Mouse (Mus musculus) brain, embryonic 18.5 days (tissue): ENCODE measurements around the gene Tcf25.

ENCODE experiments used
- DNase-seq: peaks from one replicate; pipeline ENCODE4 v3.0.0-alpha.2; 2012; ENCODE audit warnings: low read depth, low spot score

Gene Tcf25

DNA sequence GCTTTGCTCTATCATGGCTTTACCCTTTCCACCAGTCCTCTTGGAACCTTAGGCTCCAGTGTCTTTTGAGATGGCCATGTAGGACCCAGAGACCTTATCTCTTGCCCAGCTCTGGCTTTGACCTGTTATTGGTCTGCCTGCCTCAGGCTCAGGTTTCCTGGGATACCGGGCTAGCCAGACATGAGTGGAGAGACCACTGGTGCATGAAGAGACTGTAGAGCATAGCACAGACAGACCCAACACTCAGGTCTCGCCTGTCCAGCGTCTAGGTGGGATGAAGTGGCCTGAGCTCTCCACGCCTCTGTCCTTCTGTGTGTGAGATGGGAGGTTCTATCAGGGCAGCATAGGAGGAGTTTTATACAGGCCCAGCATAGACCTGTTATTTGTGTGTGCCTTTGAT lies 24.5 kb upstream of the Tcf25 start:
- DNase-seq: no peak

DNA sequence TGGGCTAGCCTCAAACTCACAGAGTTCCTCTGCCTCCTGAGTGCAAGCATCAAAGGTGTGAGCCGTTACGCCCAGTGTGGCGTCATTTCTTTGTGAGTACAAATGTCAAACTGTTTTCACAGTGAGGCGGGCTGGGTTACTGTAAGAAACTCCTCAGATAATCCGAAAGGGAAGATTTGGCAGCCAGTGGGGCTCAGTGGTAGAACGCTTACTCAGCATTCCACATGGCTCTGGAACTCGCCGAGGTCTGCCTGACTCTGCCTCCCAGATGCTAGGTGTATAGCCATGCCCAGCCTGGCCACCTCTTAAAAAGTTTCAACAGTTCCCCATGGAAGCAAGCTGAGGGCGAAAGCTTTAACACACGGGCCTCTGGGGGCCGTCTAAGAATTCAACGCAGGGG lies 21.4 kb upstream of the Tcf25 start:
- no peak for DNase-seq

DNA sequence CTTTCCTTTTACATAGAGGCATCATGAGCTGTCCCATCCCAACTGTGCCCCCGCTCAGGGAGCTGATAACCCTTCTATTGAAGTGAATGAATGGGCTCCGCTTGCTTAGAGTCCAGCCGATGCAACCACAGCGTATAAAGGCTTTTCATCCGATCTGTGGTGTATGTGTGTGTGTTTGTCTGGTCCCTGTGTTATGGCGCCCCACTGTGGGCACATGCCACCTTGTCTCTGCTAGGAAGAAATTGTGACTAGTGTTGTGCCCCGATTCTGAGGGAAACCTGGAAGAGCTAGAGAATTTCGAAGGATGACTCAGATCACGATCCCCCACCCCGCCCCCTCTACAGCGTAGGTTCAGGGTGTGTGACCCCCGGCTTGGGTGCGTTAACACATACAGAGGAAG lies 20.8 kb upstream of the Tcf25 start:
- no peak for DNase-seq

DNA sequence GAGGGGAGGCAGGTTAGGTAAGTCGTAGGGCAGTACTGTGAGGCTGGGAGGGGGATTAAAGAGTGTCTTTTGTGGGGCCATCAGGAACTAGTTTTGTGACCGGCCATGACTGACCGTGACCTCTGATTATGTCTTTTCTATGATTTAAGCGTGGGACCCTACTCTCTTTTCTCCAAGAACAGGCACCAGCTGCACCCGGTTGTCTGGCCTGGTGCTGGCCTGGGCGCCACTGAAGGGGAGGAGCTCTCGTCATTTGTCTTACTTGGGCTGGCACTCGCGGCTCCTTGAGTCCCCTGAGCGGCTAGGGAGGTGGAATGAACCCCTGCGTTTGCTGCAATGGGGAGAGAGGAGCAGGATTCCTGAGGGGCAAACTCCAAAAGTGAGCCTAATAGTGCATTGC lies 20.3 kb upstream of the Tcf25 start:
- no peak for DNase-seq

DNA sequence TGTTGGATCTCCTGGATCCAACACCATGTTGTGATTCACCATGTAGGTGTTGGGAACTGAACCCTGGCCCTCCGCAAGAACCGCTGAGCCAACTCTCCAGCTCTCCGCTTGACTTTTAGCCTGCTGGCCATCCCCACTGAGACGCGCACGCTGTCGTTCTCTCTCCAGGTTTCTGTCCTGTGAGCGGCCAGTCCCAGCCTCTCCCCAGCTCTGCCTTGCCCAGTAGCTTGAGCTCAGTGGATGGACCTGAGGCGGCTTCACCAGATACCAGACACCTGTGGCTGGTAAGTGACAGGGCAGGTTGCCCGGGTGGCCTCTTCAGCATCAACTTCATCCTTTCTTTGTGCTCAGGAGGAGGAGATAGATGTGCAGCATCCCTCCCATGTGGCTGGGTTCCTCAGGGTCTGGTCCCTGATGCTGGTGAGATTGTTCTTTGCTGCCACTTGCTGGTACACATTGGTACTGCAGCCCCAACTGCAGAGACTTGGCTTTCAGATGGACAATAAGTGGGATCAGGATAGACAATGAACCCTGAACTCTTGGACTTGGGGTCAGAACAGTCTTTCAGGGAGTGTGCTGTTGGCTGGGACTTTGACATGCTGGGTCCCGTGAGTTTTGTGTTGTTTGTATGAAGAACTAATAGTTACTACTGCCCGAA lies 12.3 kb upstream of the Tcf25 start:
- DNase-seq: peak; percentile 54

DNA sequence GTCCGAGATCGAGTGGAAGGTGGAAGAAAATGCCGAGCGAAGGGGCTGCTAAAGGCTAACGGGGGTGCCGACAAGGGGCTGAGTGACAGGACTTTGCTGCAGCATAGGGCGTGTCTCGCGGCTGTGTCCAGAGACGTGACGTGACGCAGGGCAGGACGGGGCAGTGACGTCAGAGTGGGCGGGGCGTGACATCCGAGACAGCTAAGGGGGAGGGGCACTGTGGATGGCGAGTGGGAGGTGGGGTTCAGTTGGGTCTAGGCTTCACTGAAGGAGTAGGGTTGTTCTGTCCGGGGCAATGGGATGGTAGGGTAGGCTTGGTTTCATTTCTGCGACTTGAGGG lies 656 bp downstream of the Tcf25 start:
- peak; percentile 54 for DNase-seq

DNA sequence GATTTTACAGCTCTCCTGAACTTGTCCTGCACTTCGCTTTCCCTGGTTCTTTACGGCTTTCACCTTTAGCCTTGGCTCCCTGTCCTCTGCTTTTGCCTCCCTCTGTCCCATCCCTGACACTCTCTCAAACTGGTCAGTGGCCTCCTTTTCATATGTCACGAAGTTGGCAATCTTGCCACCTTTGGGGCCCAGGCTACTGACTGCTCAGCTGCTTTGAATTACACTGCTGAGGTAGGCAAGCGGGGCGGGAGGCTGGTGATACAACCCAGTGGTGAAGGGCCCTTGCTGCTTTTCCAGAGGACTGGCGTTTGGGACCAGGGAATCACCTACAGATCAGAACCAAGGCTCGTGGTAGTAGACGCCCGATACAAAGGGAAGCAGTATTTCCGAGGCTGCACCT lies 2.1 kb downstream of the Tcf25 start:
- DNase-seq: no peak

DNA sequence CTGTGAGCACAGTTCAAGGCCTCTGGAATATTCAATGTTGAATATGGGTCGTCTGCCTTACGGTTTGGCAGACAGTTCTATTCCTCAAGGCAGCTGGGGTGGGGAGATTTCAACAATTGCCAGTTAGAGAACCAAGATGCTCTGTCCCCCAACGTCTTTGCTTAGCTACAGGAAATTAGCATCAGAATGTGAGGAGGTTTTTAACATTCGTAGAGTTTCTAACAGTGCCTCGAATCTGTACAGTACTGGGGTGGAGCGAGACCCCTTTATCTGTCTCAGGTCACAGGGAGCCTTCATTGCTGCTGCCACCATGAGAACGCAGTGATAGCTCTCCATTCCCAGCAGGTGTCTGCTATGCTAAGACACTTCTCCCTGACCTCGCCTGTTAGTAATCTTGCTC lies 2.6 kb downstream of the Tcf25 start:
- no peak for DNase-seq

DNA sequence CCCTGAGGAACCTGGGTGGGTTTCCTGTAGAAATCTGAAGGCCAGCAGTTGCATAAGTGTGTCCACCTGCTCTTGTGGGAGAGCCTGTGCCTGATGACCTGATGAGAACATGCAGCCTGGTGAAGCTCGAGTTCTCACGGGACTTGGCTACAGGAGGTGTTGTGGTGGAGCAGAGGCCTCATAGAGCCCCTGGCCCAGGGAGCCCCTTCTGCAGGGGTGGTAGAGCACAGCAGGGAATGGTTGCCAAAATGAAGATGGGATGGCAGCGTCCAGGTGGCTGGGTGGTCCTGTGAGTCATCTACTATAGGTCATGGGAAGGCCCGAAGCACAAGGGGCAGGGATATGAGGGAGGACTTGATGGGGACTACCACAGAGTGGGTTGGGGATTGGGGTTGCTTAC lies 8.2 kb downstream of the Tcf25 start:
- DNase-seq: no peak

DNA sequence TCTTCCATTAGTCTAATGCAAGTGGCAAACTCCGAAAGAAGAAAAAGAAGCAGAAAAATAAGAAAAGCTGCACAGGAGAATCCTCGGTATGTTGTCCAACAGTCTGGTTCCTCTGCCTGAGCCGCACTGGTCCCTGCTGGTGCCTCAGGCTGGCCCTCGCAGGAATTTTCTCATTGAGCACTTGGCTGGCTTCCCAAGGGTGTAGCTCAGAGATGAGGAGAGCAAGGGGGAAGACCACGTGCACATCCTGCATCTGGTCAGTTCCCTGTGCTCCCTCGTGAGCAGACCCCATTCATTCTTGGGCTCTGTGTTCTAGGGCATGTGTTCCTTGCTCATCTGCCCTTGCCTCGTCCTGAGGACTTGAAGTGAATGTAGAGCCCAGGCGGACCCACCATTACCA lies 9.0 kb downstream of the Tcf25 start:
- no peak for DNase-seq

DNA sequence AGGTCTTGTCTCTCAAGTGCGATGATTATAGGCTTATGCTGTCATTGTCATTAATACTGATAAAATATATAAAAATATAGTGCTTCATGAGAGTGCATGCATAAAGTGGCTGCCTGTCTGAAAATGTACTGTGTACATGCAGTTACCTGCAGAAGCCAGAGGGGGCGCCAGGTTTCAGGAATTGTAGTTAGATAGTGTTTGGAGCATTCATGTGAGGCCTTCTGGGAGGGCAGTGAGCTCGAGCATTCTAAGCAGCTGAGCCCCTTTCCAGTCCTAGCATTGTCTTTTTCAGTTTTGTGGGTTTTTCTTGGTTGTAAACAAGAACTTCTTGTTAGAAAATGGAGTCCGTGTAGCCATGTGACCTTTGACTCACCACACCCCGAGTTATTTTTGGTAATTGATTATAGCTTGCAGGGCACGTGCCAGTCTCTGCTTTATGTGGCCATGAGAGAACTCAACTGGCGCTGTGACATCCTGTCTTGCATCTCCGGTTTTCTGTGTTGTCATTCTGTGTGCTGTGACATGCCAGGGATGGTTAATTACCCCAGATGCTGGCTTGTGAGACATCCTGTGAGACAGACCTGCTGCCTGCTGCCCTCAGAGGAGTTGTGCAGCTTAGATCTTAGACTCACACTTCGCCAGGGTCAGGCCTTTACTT lies 11.5 kb downstream of the Tcf25 start:
- no peak for DNase-seq

DNA sequence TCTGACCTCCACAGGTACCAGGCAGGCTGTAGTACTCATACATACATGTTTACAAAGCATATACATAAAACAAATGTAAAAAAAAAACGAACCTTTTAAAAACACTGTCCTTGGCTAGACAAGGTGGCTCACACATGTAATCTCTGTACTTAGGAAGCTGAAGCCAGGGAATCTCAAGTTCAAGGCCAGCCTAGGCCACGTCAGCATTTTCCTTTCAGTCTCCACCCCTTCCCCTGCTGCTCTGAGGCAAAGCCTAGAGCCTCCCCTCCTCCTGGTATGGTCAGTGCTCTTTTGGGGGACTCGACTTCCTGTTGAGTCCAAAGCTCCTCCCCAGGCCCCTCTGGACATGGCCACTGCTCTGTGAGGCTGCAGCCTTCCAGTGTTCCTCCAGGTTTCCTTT lies 13.5 kb downstream of the Tcf25 start:
- no peak for DNase-seq

DNA sequence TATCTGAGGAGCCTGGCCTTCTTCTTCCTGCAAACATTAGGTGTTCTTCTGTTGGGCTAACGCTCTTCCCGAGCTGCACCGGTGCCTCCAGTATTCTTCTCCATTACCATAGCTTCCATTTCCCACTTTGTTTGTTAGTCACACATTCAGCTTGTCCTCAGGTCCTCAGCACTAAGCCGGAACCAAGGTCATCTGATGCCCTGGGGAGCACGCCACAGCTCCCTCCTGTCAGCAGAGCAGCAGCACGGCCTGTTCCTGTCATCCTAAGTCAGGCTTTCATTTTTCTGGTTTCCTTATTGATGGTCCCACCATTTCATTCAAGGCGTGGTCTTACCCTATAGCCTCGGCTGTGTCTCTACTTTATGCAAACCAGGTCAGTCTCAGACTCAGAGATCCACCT lies 14.2 kb downstream of the Tcf25 start:
- DNase-seq: no peak

DNA sequence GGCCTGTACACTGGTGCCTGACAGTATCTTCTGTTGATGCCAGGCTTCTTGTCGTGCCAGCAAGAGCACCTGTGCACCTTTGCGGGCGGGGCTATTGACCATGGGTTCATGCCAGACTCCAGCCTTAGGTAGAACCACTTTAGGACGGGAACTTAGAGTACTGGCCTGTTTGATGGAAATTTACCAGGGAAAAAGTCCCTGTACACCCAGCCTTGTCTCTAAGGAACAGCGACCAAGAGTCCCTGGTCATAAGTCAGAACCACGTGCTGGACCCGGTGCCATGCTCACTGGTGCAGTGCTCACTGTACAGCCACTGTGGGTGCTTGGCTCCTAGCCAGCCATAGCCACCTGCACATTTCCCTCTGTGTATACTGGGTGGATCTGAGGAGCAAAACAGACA lies 15.5 kb downstream of the Tcf25 start:
- DNase-seq: no peak

DNA sequence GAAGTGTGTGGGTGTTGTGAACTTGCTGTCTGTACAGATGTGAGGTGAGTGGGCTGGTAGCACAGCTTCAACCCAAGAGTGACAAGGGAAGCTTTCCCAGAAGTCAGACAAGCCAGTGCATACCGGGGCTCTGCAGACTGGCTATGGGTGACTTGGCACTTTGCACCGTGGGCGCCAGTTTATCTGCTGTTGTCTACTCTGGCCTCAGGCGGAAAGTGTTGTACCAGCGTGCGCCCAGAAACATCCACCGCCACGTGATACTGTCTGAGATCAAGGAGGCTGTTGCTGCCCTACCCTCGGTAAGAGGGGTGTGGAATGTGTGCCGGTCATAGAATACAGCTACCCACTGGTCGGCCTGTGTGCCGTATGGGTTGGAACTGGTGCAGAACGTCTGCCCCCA lies 24.8 kb downstream of the Tcf25 start:
- no peak for DNase-seq

DNA sequence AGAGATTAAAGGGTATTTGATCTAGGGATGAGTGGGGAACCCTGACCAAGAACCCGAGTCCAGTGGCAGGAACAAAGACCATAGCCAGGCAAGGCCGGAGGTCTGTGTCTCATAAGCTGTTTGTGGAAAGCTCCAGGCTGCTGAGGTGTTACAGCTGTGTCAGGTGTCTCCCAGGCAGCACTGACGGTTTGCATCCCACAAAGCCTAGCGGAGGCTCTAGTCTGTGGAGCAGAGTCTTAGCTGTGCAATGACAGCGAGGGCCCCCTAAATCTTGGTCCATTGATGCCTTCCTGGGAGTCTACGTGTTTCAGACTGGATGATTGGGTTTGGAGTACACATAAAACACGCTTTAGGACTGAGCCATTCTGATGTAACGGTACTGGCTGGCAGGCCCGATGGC lies 28.4 kb downstream of the Tcf25 start:
- DNase-seq: no peak

DNA sequence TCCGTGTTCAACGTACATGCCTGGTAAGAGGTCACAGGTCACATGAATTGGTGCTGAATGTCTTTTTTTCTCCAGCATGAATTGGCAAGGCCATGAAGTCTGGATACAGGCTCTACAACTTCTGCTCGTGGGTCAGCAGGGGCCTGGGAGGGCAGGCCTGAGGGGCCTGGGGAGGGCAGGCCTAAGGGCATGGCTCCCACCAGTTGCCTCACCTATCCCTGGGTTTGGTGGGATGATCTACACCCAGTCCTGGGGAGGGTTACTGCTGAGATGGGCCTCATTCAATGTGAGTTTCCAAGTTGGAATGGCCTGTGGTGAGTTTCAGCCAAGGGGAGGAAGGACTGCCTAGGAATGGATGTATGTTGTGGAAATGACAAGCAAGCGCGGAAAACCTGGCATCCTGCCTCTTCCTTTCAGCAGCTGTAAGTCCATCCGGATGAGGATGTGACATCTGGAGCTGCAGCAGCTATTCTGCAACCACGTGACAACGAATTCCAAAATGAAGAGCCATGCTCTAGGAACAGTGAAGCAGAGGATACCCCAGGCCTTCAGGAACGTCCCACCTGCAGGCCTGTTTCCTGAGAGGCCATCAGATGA lies 29.3 kb downstream of the Tcf25 start:
- DNase-seq: no peak

DNA sequence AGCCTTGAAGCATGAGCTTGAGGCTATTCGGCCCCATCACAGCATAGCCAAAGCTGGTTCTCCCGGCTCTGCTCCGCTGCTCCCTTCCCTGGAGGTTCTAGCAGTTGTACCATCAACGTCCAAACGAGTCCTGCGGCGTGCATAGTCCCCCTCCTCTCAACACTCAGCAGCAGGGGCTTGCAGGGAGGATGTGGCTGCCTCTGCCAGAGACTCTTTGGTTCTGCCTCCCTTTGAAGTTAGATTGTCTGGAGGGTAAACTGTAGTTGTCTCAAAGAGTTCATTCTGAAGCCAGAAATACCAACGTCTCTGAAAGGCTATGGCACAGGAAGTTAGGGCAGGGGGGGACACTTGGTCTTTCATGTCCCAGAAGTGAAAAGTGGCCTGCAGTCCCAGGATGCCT lies 31.0 kb downstream of the Tcf25 start:
- DNase-seq: no peak

DNA sequence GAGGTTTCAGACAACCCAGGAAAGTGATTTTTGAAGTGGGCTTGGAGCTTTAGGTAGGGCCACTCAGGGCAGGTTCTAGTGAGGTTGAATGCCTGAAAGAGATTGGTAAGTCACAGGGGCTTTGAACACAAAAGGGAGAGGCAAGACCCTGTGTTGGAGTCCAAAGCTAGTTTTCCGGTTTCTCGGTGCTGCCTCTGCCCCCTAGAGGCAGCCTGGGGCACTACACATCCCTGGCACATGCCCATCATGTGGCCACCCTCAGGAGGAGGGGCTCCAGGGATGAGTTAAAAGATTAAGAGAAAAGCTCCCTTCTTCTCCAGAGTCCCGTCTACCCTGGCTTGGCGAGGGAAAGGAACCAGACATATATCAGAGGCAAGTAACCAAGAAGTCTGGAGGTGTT lies 33.2 kb downstream of the Tcf25 start, which contains the start of gene Mc1r:
Gene Mc1r (plus strand): TSS at position 322 of the 400 bp plus-strand sequence.
- no peak for DNase-seq

DNA sequence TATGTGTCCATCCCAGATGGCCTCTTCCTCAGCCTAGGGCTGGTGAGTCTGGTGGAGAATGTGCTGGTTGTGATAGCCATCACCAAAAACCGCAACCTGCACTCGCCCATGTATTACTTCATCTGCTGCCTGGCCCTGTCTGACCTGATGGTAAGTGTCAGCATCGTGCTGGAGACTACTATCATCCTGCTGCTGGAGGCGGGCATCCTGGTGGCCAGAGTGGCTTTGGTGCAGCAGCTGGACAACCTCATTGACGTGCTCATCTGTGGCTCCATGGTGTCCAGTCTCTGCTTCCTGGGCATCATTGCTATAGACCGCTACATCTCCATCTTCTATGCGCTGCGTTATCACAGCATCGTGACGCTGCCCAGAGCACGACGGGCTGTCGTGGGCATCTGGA lies 34.1 kb downstream of the Tcf25 start:
- DNase-seq: no peak

DNA sequence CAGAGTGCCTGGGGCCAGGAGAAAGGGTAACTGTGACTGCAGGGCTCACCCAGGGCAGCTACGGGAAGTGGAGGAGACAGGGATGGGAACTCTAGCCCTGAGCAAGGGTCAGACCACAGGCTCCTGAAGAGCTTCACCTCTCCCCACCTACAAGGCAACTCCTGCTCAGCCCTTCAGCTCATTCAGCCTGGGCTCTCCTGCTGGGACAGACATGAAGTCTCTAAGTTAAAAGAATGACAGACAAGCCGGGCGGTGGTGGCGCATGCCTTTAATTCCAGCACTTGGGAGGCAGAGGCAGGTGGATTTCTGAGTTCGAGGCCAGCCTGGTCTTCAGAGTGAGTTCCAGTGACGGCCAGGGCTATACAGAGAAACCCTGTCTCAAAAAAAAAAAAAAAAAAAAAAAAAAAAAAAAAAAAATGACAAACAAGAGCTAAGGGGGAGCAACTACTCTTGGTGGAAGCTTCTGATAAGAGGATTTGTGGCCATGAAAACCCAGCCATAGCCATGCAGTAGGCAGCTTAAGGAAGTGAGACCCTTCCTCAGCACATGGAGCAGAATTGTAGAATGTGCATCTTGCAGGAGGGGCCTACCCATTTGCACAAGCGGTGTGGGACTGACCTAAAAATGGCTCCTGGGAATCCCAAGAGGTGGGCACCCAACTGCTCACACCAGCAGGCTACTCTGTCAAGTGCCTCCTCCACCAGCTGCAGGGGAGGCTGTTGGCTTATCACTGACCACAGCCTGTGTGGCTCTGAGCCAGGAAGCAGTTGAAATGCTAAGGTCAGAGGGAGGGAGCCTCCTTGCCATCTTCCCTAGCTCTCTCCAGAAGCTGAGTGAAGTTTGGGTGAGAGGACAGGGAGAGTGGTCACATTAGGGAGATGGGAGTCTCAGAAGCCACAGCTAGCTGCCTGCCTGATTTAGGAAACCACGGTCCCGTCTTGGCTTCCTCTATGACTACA lies 35.3 kb downstream of the Tcf25 start:
- no peak for DNase-seq

DNA sequence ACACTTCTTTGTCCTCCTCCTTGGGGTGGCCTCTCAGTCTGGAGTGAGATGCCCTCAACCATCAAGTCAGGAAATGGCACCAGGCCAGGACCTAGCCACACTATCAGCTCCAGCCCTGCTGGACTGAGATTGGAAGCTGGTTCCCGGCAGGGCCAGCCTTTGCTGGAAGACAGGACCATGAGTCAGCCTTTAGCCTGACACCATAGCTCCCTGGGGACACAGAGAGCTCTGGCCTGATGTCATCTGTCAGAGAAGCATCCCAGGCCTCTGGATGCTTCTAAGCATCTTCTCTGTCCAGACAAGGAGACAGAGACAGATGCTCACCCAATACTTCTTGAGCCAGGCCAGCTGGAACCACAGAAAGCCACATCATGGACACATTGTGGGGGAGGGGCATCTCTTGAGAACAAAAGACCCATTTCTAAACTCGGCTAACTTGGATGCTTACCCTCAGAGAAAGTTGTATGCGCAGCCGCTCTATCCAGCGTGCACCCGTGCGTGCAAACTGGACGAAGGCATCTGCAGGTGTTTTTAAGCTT lies 36.6 kb downstream of the Tcf25 start:
- DNase-seq: no peak
